Mouse (Mus musculus): ENCODE data around the gene Mycbp2. TPM values are rescaled to one million over a fixed set of nuclear protein-coding genes. Genes with fewer than 3 reads are reported as not detected.

Mycbp2 gene
- total RNA-seq, 2 experiments from 2014 or later: 27.3 to 31.8 TPM

- no peak for DNase-seq
Observed at GRCm38 (mm10) chr14:103071471-103071870, 275.1 kb downstream of the Mycbp2 start.

DNA sequence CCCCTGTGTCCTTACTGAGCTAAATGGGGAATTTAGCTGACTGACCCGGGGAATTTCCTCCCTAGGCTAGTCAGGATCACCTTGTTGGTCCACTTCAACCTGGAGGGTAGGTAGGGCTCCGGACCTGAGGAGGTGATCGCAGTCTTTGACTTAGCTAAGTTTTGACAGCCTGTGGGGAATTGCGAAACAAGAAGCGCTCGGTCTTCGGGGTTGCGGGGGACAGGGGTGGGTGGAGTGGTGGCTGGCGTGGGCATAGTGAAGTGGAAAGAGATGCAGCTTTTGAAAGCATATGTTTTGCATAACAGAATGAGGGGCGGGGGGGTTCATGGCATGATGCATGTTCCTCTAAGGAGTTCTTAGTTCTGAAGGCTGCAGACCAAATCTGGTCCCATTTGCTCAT, 275.8 kb downstream of the Mycbp2 start:
- DNase-seq: no peak

DNA sequence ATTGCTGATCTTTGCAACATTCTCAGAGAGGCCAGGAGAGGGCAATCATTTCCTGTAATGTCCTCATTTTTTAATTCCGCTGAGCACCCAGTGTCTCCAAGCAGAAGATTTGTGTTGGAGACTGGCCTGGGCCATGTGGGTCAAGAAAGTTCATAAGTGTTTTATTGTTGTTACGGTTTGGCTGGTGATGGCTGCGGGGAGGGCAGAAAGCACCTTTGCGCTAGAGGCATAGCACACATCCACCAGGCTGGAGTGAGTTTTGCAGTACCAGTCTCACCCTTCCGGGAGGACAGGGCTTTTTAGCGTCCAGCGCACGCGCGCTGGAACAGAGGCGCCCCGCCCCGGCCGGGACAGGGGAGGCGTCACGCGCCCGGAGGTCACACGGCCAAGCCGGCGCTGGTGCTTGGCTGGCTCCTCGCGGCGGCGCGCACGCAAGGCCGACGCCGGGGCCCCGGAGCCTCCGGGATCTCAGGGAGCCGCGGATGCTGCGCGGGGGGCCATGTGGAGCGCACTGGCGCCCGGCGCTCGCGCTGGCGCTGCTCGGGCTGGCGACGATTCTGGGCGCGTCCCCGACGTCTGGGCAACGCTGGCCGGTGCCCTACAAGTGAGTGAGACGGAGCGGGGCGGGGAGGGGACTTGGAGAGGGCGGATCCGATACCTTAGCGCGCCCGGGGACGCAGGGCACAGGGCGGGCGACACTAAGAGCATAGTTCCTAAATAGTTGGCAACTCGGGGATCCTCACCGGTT, 276.6 kb downstream of the Mycbp2 start, which contains the start of gene Cln5:
Cln5 (plus strand) TSS at position 353 of the 748 bp plus-strand sequence.
- peak; percentile 95 for DNase-seq

- no peak for DNase-seq
Observed at GRCm38 (mm10) chr14:103069465-103069863, 277.1 kb downstream of the Mycbp2 start.

- DNase-seq: peak; percentile 69
Observed at GRCm38 (mm10) chr14:103065294-103066167, 281.1 kb downstream of the Mycbp2 start.

Other genes starting within 250 kb of the Mycbp2 start
- gene Fbxl3, start 247.2 kb downstream of the Mycbp2 start, total RNA-seq (2021): 10 to 100 TPM; 45.9 to 46.0 TPM
- gene Scel, start 166.5 kb upstream of the Mycbp2 start, total RNA-seq (2021): under 1 TPM in 1 of 2 experiments, not detected in 1; 0.14 TPM